Mouse (Mus musculus): Measurements from ENCODE around the gene Peak1. TPM values are rescaled to one million over a fixed set of nuclear protein-coding genes. Genes with fewer than 3 reads are reported as not detected.

Gene Peak1
- polyA plus RNA-seq, 1 experiment from 2014 or later = 2.2 TPM

DNA sequence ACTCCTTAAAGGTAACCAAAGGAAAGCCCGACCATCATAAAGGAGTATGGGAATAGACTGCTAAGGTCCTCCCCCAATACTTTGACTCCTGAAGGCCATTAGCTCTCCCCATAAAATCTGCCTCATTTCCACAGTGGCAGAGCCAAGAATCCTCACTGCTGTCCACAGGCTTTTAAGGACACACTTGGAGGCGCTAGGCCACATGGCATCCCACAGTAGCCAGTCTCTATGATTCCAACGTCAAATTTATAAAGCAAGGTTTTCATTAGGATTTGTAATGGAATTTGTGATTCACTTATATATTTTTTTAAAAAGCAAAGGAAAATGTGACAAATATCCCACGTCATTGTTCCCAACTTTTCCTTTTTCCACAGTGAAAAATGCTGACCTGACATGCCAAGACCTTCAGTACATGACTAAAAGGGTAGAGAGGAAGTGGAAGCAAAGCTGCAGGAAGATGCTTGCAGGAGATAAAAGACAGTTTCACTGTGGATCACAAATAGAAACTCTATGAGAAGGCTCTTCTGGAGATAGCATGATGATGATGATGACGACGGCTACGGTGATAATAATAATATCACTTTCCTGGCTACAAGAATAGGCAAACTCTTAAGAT lies 151.6 kb downstream of the Peak1 start:
- no peaks in the 10 kb centered on the region for H3K27me3 ChIP-seq (ENCODE audit: control insufficient read depth, insufficient read depth, low read depth, low read length)
- 85% methylated on average over 7 of the region's 7 CpGs for WGBS
- no peak overlapping the region for H3K4me2 ChIP-seq (ENCODE audit: low read length)
- no peak for ATAC-seq
- no peak overlapping the region for H3K9ac ChIP-seq (ENCODE audit: low read depth, low read length)
- peaks cover 3% of the 10 kb centered on the region; the same call in 1 of the 2 replicates for H3K4me1 ChIP-seq (ENCODE audit: control insufficient read depth, insufficient read depth, low read length)
- H3K36me3 ChIP-seq (ENCODE audit: control insufficient read depth, insufficient read depth, low read length) = no peaks in the 10 kb centered on the region
- H3K4me3 ChIP-seq (ENCODE audit: low read depth, low read length) = no peak overlapping the region
- no peaks in the 10 kb centered on the region for H3K9me3 ChIP-seq (replicated peaks; ENCODE audit: control insufficient read depth, low read length, poor library complexity, severe bottlenecking)
- H3K27ac ChIP-seq (ENCODE audit: low read length) = no peak overlapping the region

DNA sequence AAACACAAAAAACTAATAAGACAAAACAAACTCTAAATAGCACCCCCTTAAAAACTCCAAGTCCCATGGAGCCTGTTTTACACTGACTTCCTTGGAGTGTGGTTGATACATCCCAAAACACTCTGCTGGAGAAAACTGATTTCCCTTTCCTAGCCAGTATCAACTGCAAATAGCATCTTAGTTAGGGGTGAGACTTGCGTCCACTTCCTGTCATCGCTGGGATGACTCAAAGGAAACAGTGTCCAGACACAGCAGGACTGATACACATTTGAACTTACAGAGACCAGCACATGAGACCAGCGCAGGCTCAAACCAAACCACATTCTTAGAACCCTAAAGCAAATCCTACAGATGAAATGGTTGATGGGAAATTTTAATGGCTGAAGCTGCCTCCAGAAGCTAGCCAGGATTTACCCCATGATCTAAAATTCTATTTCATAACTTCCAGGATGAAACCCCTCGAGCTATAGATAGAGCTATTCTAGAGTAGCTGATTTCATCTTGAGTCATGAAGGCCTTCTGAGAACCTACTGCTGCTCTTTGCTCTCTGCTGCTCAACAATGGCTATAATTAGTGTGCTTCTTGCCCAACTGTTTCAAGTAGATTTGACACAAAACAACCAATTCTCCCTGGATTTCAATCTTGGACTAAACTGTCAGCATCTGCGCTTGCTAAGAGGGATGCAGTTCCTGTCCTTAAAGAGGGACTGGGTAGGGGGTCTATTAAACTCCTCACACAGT lies 152.2 kb downstream of the Peak1 start:
- Histone ChIP-seq H3K4me2 (ENCODE audit: low read length) (no peak overlapping the region), H3K4me3 (ENCODE audit: low read depth, low read length) (no peak overlapping the region), H3K27ac (ENCODE audit: low read length) (no peak overlapping the region), H3K9ac (ENCODE audit: low read depth, low read length) (no peak overlapping the region), H3K27me3 (ENCODE audit: control insufficient read depth, insufficient read depth, low read depth, low read length) (no peaks in the 10 kb centered on the region), H3K9me3 (replicated peaks; ENCODE audit: control insufficient read depth, low read length, poor library complexity, severe bottlenecking) (peaks cover under 1% of the 10 kb centered on the region; the same call in 1 of the 2 replicates), H3K36me3 (ENCODE audit: control insufficient read depth, insufficient read depth, low read length) (no peaks in the 10 kb centered on the region), H3K4me1 (ENCODE audit: control insufficient read depth, insufficient read depth, low read length) (peaks cover 3% of the 10 kb centered on the region; the same call in 1 of the 2 replicates)
- ATAC-seq = no peak
- 80% methylated on average over 5 of the region's 5 CpGs for WGBS

DNA sequence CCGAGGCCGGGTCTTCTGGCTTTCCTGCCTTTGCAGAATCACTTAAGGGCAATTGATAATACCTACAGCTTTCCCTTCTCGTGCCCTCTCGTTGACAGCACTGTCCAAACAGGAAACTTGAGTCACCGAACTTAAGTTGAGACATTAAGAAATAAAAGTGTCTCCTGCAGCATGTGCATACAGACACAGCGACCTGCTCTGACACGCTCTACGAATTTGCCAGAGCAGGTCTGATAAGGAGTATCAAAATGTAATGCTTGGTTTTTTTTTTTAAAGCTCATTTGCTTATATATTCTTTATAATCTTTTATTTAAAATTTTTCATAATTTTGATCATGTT lies 152.9 kb downstream of the Peak1 start:
- Histone ChIP-seq H3K36me3 (ENCODE audit: control insufficient read depth, insufficient read depth, low read length) (no peaks in the 10 kb centered on the region), H3K4me3 (ENCODE audit: low read depth, low read length) (no peak overlapping the region), H3K27me3 (ENCODE audit: control insufficient read depth, insufficient read depth, low read depth, low read length) (no peaks in the 10 kb centered on the region), H3K4me2 (ENCODE audit: low read length) (no peak overlapping the region), H3K4me1 (ENCODE audit: control insufficient read depth, insufficient read depth, low read length) (no peaks in the 10 kb centered on the region), H3K9ac (ENCODE audit: low read depth, low read length) (no peak overlapping the region), H3K9me3 (replicated peaks; ENCODE audit: control insufficient read depth, low read length, poor library complexity, severe bottlenecking) (peaks cover 5% of the 10 kb centered on the region), H3K27ac (ENCODE audit: low read length) (no peak overlapping the region)
- ATAC-seq = no peak
- 79% methylated on average over 8 of the region's 8 CpGs for WGBS

DNA sequence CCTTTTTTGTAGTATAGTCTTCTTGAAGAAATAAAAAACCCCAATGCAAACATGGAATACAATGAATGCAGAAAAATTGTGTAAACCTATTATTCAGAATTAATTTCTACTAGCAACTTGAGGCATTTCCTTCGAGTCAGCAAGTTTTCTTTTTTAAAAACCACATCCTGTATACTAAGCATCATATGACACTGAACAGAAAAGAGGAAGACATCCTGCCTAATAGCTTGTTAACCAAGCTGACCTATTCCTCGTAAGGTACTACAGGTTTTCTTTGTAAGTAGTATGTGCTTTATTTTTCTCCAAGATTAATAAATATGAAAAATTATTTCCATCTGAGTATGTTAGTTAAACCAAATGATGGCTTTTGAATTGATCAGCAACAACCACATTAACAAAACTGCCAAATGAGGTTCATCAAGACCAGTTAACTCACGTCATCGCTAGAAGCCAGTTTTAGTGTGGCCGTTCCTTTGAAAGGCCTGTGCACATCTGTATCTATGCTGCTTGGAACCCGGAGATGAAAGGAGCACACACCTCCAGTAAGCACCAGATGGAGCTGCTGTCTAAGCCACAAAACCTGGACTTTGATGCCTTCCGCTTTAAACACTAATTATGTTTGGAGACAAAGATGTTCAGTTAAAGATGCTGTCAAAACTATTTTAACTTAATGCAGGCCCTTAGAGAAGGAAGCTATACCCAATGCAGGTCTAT lies 153.4 kb downstream of the Peak1 start:
- 59% methylated on average over 7 of the region's 7 CpGs for WGBS
- ATAC-seq = 0 out of 2 replicates have a peak, but pooled peaks have one; percentile 77
- Histone ChIP-seq H3K4me1 (ENCODE audit: control insufficient read depth, insufficient read depth, low read length) (no peaks in the 10 kb centered on the region), H3K27me3 (ENCODE audit: control insufficient read depth, insufficient read depth, low read depth, low read length) (no peaks in the 10 kb centered on the region), H3K9ac (ENCODE audit: low read depth, low read length) (no peak overlapping the region), H3K4me3 (ENCODE audit: low read depth, low read length) (no peak overlapping the region), H3K27ac (ENCODE audit: low read length) (no peak overlapping the region), H3K36me3 (ENCODE audit: control insufficient read depth, insufficient read depth, low read length) (no peaks in the 10 kb centered on the region), H3K9me3 (replicated peaks; ENCODE audit: control insufficient read depth, low read length, poor library complexity, severe bottlenecking) (peaks cover 5% of the 10 kb centered on the region), H3K4me2 (ENCODE audit: low read length) (no peak overlapping the region)

DNA sequence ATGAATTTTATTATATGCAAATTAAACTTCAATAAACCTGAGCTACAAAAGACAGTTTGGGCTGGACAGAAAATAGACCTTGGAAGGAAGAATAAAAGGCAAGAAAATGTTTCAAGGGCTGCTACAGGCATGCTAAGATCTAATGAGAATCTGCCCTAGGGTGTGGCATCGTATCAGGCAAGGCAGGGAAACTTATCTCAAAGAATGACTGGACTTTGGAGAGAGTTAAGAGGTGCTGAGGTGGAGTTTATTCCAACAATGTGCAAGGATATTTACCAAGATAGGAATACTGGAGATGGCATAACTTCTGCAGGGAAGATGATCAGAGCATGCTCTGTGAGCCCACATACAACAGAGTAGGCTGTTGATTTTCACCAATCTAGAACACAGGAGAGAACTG lies 154.8 kb downstream of the Peak1 start:
- H3K9ac ChIP-seq (ENCODE audit: low read depth, low read length) = no peak overlapping the region
- no peaks in the 10 kb centered on the region for H3K4me1 ChIP-seq (ENCODE audit: control insufficient read depth, insufficient read depth, low read length)
- no peak overlapping the region for H3K4me3 ChIP-seq (ENCODE audit: low read depth, low read length)
- H3K27ac ChIP-seq (ENCODE audit: low read length) = no peak overlapping the region
- peaks cover 5% of the 10 kb centered on the region for H3K9me3 ChIP-seq (replicated peaks; ENCODE audit: control insufficient read depth, low read length, poor library complexity, severe bottlenecking)
- H3K27me3 ChIP-seq (ENCODE audit: control insufficient read depth, insufficient read depth, low read depth, low read length) = no peaks in the 10 kb centered on the region
- no peak overlapping the region for H3K4me2 ChIP-seq (ENCODE audit: low read length)
- ATAC-seq = no peak
- 94% methylated on average over 1 of the region's 1 CpGs for WGBS
- H3K36me3 ChIP-seq (ENCODE audit: control insufficient read depth, insufficient read depth, low read length) = no peaks in the 10 kb centered on the region

DNA sequence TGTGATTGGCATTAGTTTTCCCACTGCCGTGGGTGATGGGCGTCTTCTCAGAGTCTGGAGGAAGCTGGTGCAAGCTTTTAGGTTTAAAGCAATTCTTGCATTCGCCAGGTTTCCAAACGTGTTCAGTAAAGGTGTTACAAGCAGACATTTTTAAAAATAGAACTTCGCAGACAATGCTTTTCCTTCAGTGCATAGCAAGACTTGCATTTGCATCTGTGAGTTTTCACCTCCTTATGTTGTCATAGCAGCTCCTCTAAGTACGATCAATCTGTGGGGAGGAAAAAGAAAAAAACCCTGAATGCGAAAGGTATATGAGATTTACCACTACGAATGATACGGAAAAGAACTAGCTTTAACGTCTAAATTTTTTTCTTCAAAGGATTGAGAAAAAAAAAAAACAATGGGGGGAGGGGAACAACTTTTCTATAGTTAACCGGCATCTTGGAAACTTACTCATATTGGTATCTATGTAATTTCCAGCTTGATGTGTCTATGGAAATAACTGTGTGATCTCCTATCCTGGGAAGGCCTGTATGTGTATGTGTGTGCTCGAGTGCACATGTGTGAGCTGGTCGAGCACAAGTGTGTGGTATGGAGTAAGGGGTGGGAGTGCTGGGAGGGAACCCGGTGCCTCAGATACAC lies 157.3 kb downstream of the Peak1 start:
- Histone ChIP-seq H3K4me1 (ENCODE audit: control insufficient read depth, insufficient read depth, low read length) (no peaks in the 10 kb centered on the region), H3K4me3 (ENCODE audit: low read depth, low read length) (no peak overlapping the region), H3K4me2 (ENCODE audit: low read length) (no peak overlapping the region), H3K9me3 (replicated peaks; ENCODE audit: control insufficient read depth, low read length, poor library complexity, severe bottlenecking) (peaks cover 5% of the 10 kb centered on the region), H3K36me3 (ENCODE audit: control insufficient read depth, insufficient read depth, low read length) (no peaks in the 10 kb centered on the region), H3K27ac (ENCODE audit: low read length) (no peak overlapping the region), H3K27me3 (ENCODE audit: control insufficient read depth, insufficient read depth, low read depth, low read length) (no peaks in the 10 kb centered on the region), H3K9ac (ENCODE audit: low read depth, low read length) (no peak overlapping the region)
- WGBS = 87% methylated on average over 14 of the region's 14 CpGs
- no peak for ATAC-seq

DNA sequence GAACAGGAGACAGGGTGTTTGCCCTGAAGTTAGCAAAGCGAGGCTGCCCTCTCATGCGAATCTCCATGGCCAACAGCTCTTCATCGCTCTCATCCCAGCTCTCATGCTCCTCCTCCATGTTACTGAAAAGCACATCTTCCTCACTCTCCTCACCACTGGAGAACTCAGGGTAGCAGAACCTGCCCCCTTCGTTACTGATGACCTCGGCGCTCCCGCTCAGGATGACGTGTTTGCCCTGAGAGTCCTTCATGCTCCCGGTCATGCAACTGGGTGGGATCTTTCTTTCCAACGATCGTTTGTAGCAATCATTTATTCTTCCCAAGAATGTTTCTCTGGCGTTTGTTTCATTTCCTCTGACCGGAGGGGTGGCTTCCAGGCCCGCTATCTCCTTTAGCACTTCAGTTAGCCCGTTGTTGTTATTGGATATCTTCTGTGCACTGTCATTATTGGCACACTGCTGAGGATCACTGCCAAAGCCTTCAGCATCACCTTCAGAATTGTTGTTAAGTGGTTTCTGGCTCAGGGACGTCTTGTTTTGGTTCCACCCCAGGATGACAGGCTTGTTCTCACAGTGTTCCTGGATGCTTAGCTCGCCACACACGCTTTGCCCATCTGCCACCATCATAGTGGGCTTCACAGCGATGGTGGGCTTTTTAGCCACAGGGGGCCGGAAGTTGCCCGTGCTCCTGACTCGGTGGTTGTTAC lies 157.9 kb downstream of the Peak1 start:
- Histone ChIP-seq H3K4me1 (ENCODE audit: control insufficient read depth, insufficient read depth, low read length) (no peaks in the 10 kb centered on the region), H3K36me3 (ENCODE audit: control insufficient read depth, insufficient read depth, low read length) (no peaks in the 10 kb centered on the region), H3K9me3 (replicated peaks; ENCODE audit: control insufficient read depth, low read length, poor library complexity, severe bottlenecking) (peaks cover 5% of the 10 kb centered on the region), H3K9ac (ENCODE audit: low read depth, low read length) (no peak overlapping the region), H3K4me2 (ENCODE audit: low read length) (no peak overlapping the region), H3K27ac (ENCODE audit: low read length) (no peak overlapping the region), H3K27me3 (ENCODE audit: control insufficient read depth, insufficient read depth, low read depth, low read length) (no peaks in the 10 kb centered on the region), H3K4me3 (ENCODE audit: low read depth, low read length) (no peak overlapping the region)
- 90% methylated on average over 22 of the region's 22 CpGs for WGBS
- no peak for ATAC-seq

DNA sequence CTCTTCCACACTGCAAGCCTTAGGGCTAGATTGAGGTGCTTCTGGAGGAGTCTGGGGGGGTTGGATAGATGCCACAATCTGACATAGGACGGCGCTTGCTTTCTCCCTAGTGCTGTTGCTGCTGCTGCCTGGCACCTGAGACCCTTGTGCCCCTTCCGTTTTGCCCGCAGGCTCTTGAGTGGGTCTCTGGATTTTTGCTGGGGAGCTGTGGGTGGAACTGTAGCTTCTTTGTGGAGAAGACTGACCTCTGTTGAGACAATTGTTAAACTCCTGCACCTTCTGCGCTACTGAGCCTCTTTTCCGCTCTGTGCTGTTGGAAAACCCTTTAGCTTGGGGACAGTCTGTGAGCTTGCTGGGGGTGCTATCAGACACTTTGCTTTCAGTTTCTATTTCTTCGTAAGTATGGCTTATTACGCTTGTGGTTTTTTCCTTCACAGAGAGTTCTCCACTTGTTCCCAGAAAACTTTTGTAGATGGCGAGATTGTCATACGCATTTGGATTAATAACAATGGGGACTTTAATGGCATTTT lies 159.5 kb downstream of the Peak1 start:
- Histone ChIP-seq H3K4me3 (ENCODE audit: low read depth, low read length) (no peak overlapping the region), H3K27ac (ENCODE audit: low read length) (no peak overlapping the region), H3K36me3 (ENCODE audit: control insufficient read depth, insufficient read depth, low read length) (no peaks in the 10 kb centered on the region), H3K4me1 (ENCODE audit: control insufficient read depth, insufficient read depth, low read length) (no peaks in the 10 kb centered on the region), H3K27me3 (ENCODE audit: control insufficient read depth, insufficient read depth, low read depth, low read length) (no peaks in the 10 kb centered on the region), H3K4me2 (ENCODE audit: low read length) (no peak overlapping the region), H3K9ac (ENCODE audit: low read depth, low read length) (no peak overlapping the region), H3K9me3 (replicated peaks; ENCODE audit: control insufficient read depth, low read length, poor library complexity, severe bottlenecking) (peaks cover 5% of the 10 kb centered on the region)
- WGBS = 95% methylated on average over 10 of the region's 10 CpGs
- ATAC-seq = no peak
